Mouse (Mus musculus) cerebellum, adult 9-11 months (tissue): ENCODE data around the gene Zfp598.
A peak's percentile ranks its signal among the peaks of the same experiment; 100 is the strongest.

Experiments used
- DNase-seq: peaks from one replicate; pipeline ENCODE4 v3.0.0; 2022

The Zfp598 gene

GRCm38 (mm10) chr17:24669545-24670245, at the start of gene Zfp598:
TSS of gene Zfp598 (plus strand) at chr17:24669687.
- DNase-seq, result peak; percentile 94

DNA sequence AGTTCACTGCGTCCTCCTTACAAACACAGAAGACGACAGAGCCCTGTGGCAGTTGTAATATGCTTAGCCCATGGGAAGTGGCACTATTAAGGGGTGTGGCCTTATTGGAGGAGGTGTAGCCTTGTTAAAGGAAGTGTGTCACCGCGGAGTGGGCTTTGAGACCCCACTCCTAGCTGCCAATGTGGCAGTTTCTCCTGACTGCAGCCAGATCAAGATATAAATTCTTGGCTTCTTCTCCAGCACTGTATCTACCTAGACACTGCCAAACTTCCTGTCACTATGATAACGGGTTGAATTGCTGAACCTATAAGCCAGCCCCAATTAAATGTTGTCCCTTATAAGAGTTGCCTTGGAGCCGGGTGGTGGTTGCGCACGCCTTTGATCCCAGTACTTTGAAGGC, 44.0 kb upstream of the Zfp598 start:
- DNase-seq, result no peak

DNA sequence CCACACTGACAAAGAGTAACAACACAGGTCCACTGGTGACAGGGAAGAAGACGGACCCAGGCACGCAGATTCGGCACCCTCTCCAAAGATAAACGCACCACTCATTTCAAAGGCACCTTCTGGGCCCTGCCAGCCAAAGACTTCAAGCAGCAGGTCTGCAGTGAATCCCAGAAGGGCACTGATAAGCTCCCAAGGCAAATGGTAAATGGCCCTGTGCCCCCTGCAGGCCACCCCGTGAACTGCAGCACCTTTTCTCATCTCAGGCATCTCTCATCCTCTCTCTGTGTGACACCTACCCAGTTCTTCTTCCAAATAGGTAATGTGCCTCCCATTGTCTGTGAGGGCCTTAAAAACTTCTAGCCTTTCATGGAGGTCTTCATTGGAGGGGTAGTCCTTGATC, 40.8 kb upstream of the Zfp598 start:
- peak; percentile 83 for DNase-seq

- no peak for DNase-seq
Observed at GRCm38 (mm10) chr17:24630072-24630471, 39.4 kb upstream of the Zfp598 start.

DNA sequence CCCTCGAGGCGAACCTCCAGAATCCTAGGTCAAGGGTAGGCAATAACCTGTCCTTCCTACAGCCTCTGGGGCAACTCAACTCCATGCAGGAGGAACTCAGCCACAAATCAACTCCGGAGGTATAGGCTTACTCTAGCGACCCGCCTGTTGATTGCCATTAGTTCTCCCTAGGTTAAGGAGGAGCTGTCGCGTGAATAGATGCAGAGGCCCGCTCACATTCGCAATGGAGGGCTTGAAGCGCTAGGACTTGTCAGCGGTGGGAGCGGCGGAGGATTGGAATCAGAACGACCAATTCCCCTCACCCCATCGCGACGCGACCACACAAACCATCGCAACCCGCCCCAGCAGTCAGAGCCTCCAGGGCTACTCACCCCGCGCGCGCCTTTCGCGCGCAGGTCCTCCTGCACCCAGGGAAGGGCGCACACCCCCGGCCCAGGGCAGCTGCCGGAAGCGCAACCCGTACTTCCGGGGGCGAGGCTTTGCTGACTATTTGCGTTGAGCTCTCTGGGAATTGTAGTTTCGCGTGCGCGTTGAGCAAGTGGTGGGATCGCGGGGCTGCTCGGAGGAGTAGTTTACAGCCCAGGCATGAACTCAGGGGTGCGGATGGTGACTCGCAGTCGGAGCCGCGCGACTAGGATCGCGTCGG, 37.2 kb upstream of the Zfp598 start, which contains the start of the genes Tsc2 and Nthl1:
Tsc2 (minus strand) TSS at position 464 of the 646 bp plus-strand sequence.
Nthl1 (plus strand) TSS at position 514 of the 646 bp plus-strand sequence.
- peak; percentile 82 for DNase-seq

DNA sequence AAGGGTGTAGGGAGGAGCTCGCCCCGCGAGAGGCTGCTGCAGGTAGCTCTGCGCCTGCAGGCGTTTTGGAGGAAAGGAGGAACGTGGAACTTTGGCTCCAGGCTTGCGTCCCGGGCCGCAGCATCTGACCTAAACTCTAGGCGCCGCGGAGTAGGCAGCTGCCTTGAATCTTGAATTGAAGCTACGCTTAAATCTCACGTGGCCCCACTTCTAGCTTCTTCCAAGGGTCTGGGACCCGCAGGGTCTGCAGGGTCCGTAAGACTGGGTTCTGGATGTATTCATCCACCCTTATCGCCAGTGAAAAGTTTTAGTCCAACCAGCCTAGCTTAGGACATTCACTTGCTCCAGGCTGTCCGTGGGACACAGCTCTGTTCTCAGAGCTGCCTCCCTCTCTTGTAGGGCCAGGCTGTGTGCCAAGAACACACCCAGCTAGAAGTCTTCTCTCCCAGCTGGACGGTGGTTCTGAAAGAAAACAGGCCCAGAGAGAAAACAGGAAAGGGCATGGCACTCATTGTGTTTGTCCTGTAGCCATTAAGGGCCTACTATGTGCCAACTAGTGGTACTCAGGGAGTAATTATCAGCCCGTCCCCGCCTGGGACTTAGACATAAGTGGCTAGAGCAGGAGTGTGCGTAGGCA, 36.6 kb upstream of the Zfp598 start:
- DNase-seq, result peak; percentile 60

DNA sequence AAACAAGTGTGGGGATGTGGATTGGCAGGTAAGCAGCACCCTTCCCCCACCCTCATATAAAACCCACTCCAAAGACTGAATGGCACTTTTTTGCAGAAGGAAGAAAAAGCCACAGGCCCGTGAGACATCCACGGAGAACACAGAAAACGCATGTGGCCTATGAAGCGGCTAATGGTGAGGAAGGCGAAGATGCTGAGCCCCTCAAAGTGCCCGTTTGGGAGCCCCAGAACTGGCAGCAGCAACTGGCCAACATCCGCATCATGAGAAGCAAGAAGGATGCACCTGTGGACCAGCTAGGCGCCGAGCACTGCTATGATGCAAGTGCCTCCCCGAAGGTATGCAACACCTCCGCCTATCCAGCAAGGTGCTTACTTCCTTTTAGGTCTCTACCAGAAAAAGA, 35.7 kb upstream of the Zfp598 start:
- DNase-seq, result no peak

DNA sequence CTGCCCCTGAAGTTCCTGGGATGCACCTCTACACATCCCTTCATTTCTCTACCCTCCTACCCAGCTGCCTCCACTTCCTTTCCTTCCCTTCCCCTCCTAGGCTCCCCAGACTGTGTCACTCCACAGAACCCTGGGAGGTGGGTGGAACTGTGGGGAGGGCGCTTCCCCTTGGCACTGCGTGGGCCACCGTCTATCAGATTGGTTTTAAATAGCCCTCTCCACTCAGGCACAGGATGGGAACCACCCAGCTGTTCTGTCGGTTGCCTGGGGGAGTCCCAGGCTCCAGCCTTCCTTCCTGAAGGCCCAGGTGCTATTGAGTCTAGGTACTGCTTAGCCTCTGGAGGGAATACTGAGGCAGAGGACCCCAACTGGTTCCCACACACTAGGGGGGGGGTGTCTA, 34.5 kb upstream of the Zfp598 start:
- no peak for DNase-seq

DNA sequence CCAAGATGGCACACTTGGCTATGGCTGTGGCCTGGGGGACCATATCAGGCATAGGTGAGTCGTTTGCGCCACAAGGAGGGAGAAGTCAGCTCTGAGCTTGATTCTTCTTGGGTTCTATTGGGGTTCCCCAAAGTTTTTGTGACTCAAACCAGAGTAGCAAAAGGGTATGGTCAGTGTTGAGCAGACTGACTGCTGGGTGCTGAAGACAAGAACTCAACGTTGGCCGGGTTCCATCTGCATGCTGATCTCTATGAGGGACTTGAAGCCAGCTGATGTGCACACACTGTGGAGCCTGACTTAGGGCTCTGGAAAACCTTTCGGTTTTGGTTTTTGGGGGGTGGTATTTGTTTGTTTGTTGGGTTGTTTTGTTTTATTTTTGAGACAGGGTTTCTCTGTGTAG, 33.8 kb upstream of the Zfp598 start:
- no peak for DNase-seq

DNA sequence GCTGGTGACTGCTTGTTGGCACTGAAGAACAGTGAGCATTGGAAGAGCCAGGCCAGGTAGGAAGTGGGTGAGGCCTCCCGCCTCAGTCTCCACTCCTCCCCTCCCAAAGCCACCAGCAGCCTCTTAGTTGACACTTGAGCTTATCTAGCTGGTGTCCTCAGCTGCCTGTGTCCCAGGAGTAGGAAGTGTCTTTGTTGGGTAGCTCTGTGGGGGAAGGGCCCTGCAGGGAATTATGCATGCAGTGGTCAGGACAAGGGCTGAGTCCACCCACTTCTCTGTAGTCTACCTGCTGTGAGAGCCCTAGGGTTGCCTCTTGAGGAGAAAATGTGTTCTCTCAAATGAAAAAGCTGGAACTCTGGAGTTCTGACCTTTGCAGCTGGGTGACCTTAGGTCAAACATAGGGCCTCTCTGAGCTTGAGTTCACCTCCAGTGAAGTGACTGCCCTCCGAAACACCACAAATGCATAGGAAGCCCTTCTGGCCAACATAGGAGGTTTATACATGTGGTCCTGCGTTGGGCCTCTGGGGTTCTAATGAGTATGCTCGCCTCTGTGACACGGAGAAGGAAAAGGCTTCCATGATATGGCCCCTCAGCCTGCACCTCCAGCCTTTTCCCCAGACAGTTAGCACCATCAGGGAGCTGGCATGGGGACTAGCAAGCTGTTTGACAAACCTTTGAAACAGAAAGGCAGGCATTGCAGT, 32.6 kb upstream of the Zfp598 start:
- no peak for DNase-seq

GRCm38 (mm10) chr17:24638214-24638613, 31.3 kb upstream of the Zfp598 start:
- DNase-seq, result no peak

DNA sequence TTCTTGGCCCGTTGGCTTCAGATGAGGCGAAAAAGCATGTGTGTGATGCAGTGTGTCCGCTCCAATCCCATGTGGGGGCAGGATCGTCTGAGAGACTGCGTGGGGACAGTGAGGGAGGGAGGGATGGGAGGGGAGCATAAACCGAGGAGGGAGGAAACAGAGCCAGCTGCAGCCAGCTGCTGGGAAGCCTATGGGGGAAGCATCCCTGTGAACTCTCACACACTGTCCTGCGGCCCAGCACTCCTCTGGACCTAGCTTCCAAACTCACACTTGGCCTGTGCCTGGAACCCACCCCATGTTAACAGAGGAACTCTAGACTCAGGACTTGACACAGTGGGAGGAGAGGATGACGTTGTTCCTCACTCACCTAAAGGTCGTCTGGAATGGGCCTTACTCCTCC, 30.6 kb upstream of the Zfp598 start:
- DNase-seq, result no peak

GRCm38 (mm10) chr17:24639571-24639988, 29.9 kb upstream of the Zfp598 start:
- DNase-seq, result no peak

DNA sequence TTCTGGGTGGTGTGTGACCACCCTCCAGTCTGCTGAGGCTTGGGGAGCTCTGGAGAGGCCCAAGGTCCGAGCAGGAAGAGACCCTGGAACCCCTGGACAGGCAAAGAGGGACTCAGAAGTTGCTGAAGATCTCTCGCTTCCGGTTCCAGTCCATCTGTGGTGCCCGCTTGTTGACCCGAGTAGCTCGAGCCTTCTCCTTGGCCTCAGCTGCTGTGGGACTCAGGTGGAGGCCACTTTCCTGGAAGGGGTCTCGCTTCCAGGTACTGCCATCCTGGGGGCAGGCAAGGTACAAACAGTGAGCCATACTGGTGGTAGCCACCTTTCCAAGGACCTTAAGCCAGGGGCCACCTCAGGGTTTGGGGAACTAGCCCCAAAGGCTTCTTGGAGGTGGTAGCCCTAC, 29.4 kb upstream of the Zfp598 start:
- no peak for DNase-seq

GRCm38 (mm10) chr17:24640581-24640980, 28.9 kb upstream of the Zfp598 start:
- DNase-seq, result no peak

GRCm38 (mm10) chr17:24641944-24642343, 27.5 kb upstream of the Zfp598 start:
- DNase-seq, result no peak

- no peak for DNase-seq
Observed at GRCm38 (mm10) chr17:24642791-24643343, 26.6 kb upstream of the Zfp598 start.

DNA sequence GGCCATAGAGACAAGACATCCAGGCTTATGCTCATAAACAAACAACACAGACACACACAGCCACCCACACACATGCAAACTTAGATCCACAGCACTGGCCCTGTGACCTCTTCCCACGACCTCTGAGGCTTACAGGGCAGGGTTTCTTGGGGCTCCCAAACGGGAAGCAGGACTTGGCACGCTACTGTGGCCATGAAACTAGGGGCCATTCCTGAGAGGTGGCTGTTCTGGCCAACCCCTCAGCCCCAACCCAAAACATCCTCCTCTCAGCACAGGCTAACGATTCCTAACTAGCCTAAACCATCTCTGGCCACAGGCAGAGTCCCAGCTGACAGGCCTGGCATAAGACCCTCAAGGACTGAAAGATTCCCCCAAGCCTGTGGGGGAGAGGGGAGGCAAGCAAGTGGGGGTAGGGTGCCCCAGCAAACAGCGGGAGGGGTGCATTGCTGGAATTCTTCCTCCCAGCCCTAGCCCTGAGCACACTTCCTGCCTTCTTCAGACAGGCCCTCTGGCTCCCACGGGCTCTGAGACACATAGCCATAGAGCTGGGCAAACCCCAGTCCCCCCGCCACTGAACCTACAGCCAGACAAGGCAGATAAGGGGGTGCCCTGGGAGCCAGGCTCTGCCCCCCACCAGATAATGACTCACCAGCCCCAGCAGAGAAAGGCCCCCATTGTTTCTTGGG, 25.3 kb upstream of the Zfp598 start:
- no peak for DNase-seq

- DNase-seq, result no peak
Observed at GRCm38 (mm10) chr17:24644875-24645721, 24.4 kb upstream of the Zfp598 start.

- DNase-seq, result no peak
Observed at GRCm38 (mm10) chr17:24645916-24646315, 23.6 kb upstream of the Zfp598 start.

GRCm38 (mm10) chr17:24646381-24646780, 23.1 kb upstream of the Zfp598 start:
- no peak for DNase-seq
